Mouse (Mus musculus) lung, embryonic 16.5 days (tissue): Measurements from ENCODE around the gene Ms4a18. TPM values are rescaled to one million over a fixed set of nuclear protein-coding genes. Genes with fewer than 3 reads are reported as not detected.

Experiments
- ATAC-seq: fragments of 200-750 bp; cut with Nextera tagmentation; 2 replicates; pipeline ENCODE4 v1.8.0; 2017; ENCODE audit warnings: low read depth, mild to moderate bottlenecking, moderate library complexity
- H3K27ac ChIP-seq: fragments of 300-500 bp; sonication (generic); 2 replicates; pipeline ENCODE4 v1.5.1; 2014; ENCODE audit warnings: mild to moderate bottlenecking, control low read depth, low read length
- H3K27me3 ChIP-seq: fragments of 300-500 bp; sonication (generic); 2 replicates; pipeline ENCODE4 v1.6.1; 2014; ENCODE audit warnings: low read depth, low read length, mixed read lengths; ENCODE audit not compliant: control insufficient read depth, insufficient read depth
- H3K36me3 ChIP-seq: fragments of 300-500 bp; sonication (generic); 2 replicates; pipeline ENCODE4 v1.6.1; 2014; ENCODE audit warnings: low read length; ENCODE audit not compliant: control insufficient read depth, insufficient read depth
- H3K4me1 ChIP-seq: fragments of 300-500 bp; sonication (generic); replicated peaks from 2 replicates; pipeline ENCODE4 v1.6.1; 2014; ENCODE audit warnings: low read length, mixed read lengths; ENCODE audit not compliant: control insufficient read depth, insufficient read depth
- H3K4me2 ChIP-seq: fragments of 300-500 bp; sonication (generic); 2 replicates; pipeline ENCODE4 v1.6.1; 2014; ENCODE audit warnings: low read depth, low read length, control low read depth
- H3K4me3 ChIP-seq: fragments of 300-500 bp; sonication (generic); 2 replicates; pipeline ENCODE4 v1.5.1; 2014; ENCODE audit warnings: mild to moderate bottlenecking, low read length, control low read depth
- H3K9ac ChIP-seq: fragments of 300-500 bp; sonication (generic); 2 replicates; pipeline ENCODE4 v1.6.1; 2014; ENCODE audit warnings: low read length, control low read depth
- H3K9me3 ChIP-seq: fragments of 300-500 bp; sonication (generic); 2 replicates; pipeline ENCODE4 v1.6.1; 2016; ENCODE audit warnings: low read length; ENCODE audit not compliant: control insufficient read depth
- WGBS: fragments of 180-500 bp; shearing (Covaris S2); extraction: QIAGEN DNeasy Blood & Tissue Kit; methylation state at CpG from one replicate; pipeline ENCODE4 v1.1.7; 2014; 5-methylcytosine and 5-hydroxymethylcytosine counted together
- polyA plus RNA-seq: library from polyadenylated mRNA; unstranded; fragments of >200 nt; fragmentation: Nextera tagmentation; extraction: Ambion mirVana; gene quantifications from 2 replicates; pipeline ENCODE4 v1.2.1, GENCODE M21; 2015

The Ms4a18 gene
- polyA plus RNA-seq, 1 experiment from 2014 or later: not detected

DNA sequence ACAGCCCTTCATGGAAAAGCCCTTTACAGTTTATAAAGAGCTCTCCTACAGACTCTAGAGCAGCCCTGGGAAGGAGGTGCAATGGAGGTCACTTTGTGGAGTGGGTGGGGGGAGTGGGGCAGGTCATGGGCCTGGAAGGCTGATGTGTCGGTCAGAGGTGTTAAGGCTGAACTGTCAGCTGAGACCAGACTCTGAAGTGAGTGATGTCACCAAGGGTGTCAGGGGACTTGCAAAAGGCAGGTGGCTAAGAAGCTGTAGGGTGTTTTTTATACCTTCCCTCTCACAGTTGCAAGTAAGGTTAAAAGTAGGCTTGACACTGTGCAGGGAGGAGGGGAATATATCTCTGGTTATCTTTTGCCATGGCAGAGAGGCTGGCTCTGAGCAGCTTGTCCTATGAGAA lies 27.1 kb downstream of the Ms4a18 start:
- Histone ChIP-seq H3K4me1 (no peaks in the 10 kb centered on the region), H3K9me3 (no peaks in the 10 kb centered on the region), H3K27ac (no peak overlapping the region), H3K9ac (no peak overlapping the region), H3K27me3 (no peaks in the 10 kb centered on the region), H3K4me2 (no peak overlapping the region), H3K4me3 (no peak overlapping the region), H3K36me3 (no peaks in the 10 kb centered on the region)
- WGBS: 25% methylated on average over 1 of the region's 1 CpGs
- no peak for ATAC-seq

DNA sequence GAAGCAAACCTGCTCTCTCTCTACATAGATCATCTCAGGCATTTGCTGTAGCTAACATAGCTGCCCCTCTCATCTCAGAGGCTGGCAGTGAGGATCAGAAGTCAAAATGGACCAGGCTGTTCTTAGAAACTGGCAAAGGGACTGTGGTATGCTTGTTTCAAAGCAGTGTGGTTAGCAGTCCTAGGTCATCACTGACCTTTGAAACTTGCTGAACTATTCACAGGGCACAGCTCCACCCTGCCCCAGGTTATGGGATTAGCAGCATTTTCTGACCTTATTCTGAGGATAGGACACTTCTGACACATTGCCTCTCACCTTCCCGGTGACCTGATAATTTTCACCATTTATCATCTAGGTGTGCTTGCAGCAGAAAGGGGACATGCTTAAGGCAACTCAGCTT lies 29.3 kb downstream of the Ms4a18 start:
- Histone ChIP-seq H3K4me1 (no peaks in the 10 kb centered on the region), H3K9ac (no peak overlapping the region), H3K36me3 (no peaks in the 10 kb centered on the region), H3K9me3 (no peaks in the 10 kb centered on the region), H3K27ac (no peak overlapping the region), H3K4me2 (no peak overlapping the region), H3K4me3 (no peak overlapping the region), H3K27me3 (no peaks in the 10 kb centered on the region)
- ATAC-seq: no peak
- WGBS: 83% methylated on average over 1 of the region's 1 CpGs

GRCm38 (mm10) chr19:10985889-10986288 lies 31.9 kb downstream of the Ms4a18 start:
- H3K4me2 ChIP-seq: no peak overlapping the region
- 85% methylated on average over 4 of the region's 4 CpGs for WGBS
- H3K27me3 ChIP-seq: no peaks in the 10 kb centered on the region
- ATAC-seq: no peak
- no peaks in the 10 kb centered on the region for H3K9me3 ChIP-seq
- no peaks in the 10 kb centered on the region for H3K36me3 ChIP-seq
- no peak overlapping the region for H3K4me3 ChIP-seq
- no peaks in the 10 kb centered on the region for H3K4me1 ChIP-seq
- no peak overlapping the region for H3K27ac ChIP-seq
- no peak overlapping the region for H3K9ac ChIP-seq

DNA sequence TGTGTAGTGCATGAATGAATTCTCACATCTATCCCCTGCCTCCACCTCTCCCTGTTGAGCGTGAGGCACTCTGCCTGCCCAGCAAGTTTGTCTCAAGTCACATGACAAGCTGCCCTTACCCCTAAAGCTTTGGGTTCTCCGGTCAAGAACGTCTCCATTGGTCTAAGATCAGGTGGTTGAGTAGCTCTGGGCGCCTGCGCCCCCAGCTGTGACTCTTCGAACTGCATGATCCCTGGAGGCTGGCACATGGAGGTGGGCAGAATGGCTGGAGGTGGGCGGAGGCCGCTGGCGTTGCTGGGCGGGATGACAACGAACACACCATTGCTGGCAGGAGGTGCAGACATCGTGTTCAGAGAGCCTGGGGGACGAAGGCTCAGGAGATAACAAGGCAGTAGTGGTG lies 33.3 kb downstream of the Ms4a18 start:
- no peaks in the 10 kb centered on the region for H3K36me3 ChIP-seq
- H3K4me1 ChIP-seq: 0 out of 2 replicates have a peak, but pooled peaks cover 1% of the 10 kb centered on the region
- no peak for ATAC-seq
- no peak overlapping the region for H3K27ac ChIP-seq
- no peaks in the 10 kb centered on the region for H3K27me3 ChIP-seq
- H3K9ac ChIP-seq: no peak overlapping the region
- 67% methylated on average over 13 of the region's 13 CpGs for WGBS
- H3K4me3 ChIP-seq: no peak overlapping the region
- no peak overlapping the region for H3K4me2 ChIP-seq
- no peaks in the 10 kb centered on the region for H3K9me3 ChIP-seq

DNA sequence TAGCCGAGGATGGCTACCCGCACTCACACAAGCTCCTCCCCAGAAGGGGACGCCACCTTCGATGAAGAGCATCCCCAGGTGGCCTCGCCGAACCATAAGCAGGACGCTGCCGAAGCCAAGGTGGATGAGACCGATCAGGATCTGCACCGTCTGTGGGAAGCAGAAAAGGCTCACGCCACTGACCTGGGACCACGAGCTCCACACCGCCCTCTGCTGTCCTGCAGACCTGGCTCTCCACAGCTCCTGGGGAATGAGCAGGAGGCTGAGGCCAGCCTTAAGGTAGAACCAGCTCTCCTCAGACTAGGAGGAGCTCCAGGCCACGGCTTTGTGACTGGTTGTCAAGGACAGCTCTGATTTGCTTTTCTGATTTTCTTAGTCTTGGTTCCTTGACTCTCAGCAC lies 34.7 kb downstream of the Ms4a18 start:
- Histone ChIP-seq H3K9ac (no peak overlapping the region), H3K27me3 (no peaks in the 10 kb centered on the region), H3K9me3 (no peaks in the 10 kb centered on the region), H3K36me3 (no peaks in the 10 kb centered on the region), H3K4me2 (peak overlapping the region; percentile 35; the same call in 1 of the 2 replicates), H3K27ac (no peak overlapping the region), H3K4me3 (no peak overlapping the region), H3K4me1 (0 out of 2 replicates have a peak, but pooled peaks cover 2% of the 10 kb centered on the region)
- WGBS: 10% methylated on average over 14 of the region's 14 CpGs
- peak; percentile 46; the same call in 1 of the 2 replicates for ATAC-seq

DNA sequence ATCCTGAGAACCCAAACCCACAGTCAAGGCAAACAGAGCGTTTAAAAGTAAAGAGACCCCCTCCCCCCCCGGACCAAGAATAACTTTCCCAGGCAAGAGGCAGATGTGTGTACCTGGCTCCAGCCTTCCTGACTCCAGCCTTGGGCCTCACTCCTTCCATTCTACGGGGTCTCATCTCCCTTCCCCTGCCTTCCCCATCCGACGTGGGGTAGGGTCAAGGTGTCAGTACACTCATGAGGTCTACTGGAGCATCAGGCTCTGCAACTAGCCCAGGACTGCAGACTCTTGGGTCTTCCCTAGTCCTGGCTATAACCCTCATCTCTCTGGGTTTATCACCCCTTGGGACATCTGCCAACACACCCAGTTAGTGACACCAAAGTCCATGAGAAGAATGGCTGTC lies 37.6 kb downstream of the Ms4a18 start:
- Histone ChIP-seq H3K9ac (no peak overlapping the region), H3K9me3 (no peaks in the 10 kb centered on the region), H3K4me2 (no peak overlapping the region), H3K4me3 (no peak overlapping the region), H3K36me3 (no peaks in the 10 kb centered on the region), H3K27me3 (no peaks in the 10 kb centered on the region), H3K4me1 (0 out of 2 replicates have a peak, but pooled peaks cover 2% of the 10 kb centered on the region), H3K27ac (no peak overlapping the region)
- WGBS: 64% methylated on average over 5 of the region's 5 CpGs
- no peak for ATAC-seq

DNA sequence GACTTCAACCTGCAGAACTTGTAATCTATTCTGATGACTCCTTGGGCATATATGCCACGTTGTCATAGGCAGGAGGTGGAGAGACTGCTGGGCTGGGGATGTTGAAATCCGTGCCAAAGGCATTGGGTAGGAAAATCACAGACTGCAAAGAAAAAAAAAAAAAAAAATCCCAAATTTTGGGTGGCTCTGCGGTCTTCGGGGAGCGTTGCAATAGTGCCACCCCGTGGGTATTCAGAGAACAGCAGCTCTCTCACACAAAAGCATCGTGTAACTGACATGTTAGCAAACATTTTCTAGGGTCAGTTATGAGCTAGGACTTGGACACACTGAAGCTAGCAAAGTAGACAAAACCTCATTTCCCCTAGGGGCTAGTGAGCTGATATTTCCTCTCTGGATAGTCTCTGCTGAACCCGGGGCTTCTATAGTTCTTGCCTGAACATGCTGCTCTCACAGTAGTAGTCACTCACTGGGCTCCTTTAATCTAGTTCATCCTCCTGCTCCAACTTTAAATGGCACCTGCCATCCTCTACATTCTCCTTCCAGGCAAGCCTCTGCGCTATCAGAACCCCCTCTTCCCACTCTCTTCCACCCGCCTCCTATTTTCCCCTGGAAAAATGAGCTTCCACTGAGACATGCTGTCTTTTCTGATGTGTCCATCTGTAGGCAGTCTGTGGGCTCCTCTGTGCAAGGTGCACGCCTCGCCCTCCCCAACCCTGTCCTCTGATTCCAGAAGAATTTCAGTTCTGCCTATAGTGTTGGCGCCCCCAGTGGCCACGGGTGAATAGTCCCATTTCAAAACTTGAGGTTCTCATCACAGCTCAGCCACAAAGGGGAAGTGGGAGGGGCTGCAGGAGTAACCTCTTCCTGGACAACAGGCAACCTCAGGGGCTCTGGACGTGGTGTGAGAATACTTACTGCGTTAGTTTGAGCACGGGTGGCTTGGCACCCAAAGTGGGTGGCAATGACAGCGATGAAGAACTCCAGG lies 38.4 kb downstream of the Ms4a18 start:
- Histone ChIP-seq H3K27me3 (no peaks in the 10 kb centered on the region), H3K9me3 (no peaks in the 10 kb centered on the region), H3K4me2 (no peak overlapping the region; the same call in 1 of the 2 replicates), H3K9ac (no peak overlapping the region), H3K4me1 (0 out of 2 replicates have a peak, but pooled peaks cover 3% of the 10 kb centered on the region), H3K4me3 (no peak overlapping the region), H3K27ac (no peak overlapping the region), H3K36me3 (no peaks in the 10 kb centered on the region)
- peak; percentile 32; the same call in 1 of the 2 replicates for ATAC-seq
- WGBS: 9% methylated on average over 18 of the region's 18 CpGs

DNA sequence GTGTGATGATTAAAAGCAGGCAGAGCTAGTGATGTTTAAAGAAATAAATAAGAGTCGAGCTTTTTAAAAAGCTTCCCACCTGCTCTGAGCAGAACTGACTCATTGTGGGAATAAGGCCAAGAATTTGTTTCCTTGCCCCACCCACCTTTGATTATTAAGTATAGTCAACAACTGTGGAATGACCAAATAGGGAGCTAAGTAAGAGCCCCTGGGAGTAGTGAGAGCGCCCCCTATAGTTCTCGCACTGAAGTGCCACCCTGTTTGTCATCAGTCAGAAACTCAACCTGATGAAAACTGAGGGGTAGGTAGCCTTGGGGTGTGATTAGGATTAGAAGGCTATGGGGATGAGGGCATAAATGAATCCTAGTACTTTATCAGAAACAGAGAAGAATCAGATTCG lies 41.5 kb downstream of the Ms4a18 start:
- H3K36me3 ChIP-seq: no peaks in the 10 kb centered on the region
- H3K4me3 ChIP-seq: no peak overlapping the region
- 35% methylated on average over 4 of the region's 4 CpGs for WGBS
- H3K4me2 ChIP-seq: no peak overlapping the region
- H3K9ac ChIP-seq: no peak overlapping the region
- H3K27me3 ChIP-seq: no peaks in the 10 kb centered on the region
- H3K4me1 ChIP-seq: peaks cover 9% of the 10 kb centered on the region
- no peak for ATAC-seq
- no peaks in the 10 kb centered on the region for H3K9me3 ChIP-seq
- no peak overlapping the region for H3K27ac ChIP-seq

GRCm38 (mm10) chr19:10975187-10975586 lies 42.6 kb downstream of the Ms4a18 start:
- H3K36me3 ChIP-seq: no peaks in the 10 kb centered on the region
- ATAC-seq: no peak
- H3K4me1 ChIP-seq: peaks cover 9% of the 10 kb centered on the region
- H3K4me3 ChIP-seq: no peak overlapping the region
- no peak overlapping the region for H3K9ac ChIP-seq
- H3K9me3 ChIP-seq: no peaks in the 10 kb centered on the region
- H3K27me3 ChIP-seq: no peaks in the 10 kb centered on the region
- WGBS: 68% methylated on average over 2 of the region's 2 CpGs
- H3K4me2 ChIP-seq: no peak overlapping the region
- H3K27ac ChIP-seq: no peak overlapping the region
